Mouse (Mus musculus): ENCODE results near the gene Pin4. TPM values are rescaled to one million over a fixed set of nuclear protein-coding genes. Genes with fewer than 3 reads are reported as not detected.
"Not testable (repeated sequence)": the region's sequence is repeated elsewhere in the genome, so short reads cannot be mapped to it uniquely, and the experiment has no call there.

Gene Pin4
- polyA plus RNA-seq, 1 experiment from 2014 or later, result 70.8 TPM

DNA sequence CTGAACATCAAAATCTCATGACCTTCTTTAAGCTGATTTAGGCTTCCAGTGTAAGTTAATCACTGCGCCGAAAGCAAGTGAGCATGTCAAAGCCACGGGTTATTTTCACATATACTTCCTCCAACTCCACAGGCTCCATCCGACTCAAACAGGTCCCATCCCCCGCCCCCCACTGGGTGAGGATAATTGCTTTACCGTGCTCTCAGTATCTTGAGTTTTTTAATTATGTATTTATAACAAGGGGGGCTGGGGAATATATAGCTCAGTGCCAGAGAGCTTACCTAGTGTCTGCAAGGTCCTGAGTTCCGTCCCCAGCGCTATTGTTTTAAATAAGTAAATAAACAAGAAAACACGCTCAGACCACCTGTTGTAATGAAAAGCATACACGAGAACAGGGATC, 38.2 kb upstream of the Pin4 start:
- no peak for ATAC-seq (replicated peaks; ENCODE audit: insufficient number of reproducible peaks, low FRiP score, low TSS enrichment, low read depth)
- Histone ChIP-seq H3K4me2 (ENCODE audit: low read depth, low read length) (no peak overlapping the region), H3K36me3 (replicated peaks; ENCODE audit: control insufficient read depth, insufficient read depth, low read depth, low read length) (no peaks in the 10 kb centered on the region), H3K4me3 (ENCODE audit: low read depth, low read length) (no peak overlapping the region), H3K27ac (replicated peaks; ENCODE audit: low read depth, low read length) (no peak overlapping the region), H3K4me1 (ENCODE audit: control insufficient read depth, insufficient read depth, low read length) (no peaks in the 10 kb centered on the region), H3K27me3 (ENCODE audit: control insufficient read depth, insufficient read depth, low read length) (no peaks in the 10 kb centered on the region), H3K9me3 (replicated peaks; ENCODE audit: control insufficient read depth, low read length) (no peaks in the 10 kb centered on the region), H3K9ac (replicated peaks; ENCODE audit: low read length) (no peak overlapping the region)
- WGBS, result 61% methylated on average over 10 of the region's 10 CpGs
- no peak for DNase-seq (ENCODE audit: low spot score)

DNA sequence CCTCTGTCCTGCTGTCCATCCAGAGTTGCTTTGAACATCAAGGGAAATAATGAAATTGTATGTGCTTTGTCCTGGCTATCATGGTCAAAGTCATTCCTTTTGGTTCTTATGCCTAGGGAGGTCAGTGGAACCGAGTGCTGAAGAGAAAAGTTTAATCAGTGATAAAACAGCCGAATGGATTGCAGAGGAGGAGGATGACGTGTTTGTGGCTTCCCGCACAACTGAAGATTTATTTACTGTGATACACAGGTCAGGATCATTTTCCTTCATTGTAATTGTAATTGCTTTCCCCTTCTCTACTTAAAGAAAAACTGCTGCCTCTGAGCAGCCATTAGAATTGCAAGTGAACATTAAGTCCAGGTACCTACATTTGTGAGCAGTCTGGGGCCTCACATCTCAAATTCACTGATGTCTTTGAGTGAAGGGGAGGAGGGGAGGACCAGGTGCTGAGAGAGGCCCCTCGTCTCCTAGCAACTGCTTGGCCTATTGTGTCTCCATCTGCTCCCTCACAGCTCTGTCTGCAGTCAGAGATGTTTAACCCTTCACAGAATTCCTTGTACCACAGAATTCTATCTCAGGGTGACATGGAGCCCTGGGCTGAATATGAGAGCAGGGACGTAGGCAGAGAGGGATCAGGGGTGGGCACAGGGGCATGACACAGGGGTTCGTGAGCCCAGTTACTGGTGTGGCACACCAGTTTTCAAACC, 37.5 kb upstream of the Pin4 start:
- no peak overlapping the region for H3K9ac ChIP-seq (replicated peaks; ENCODE audit: low read length)

GRCm38 (mm10) chrX:102082340-102082739, 36.9 kb upstream of the Pin4 start:
- H3K4me1 ChIP-seq (ENCODE audit: control insufficient read depth, insufficient read depth, low read length), result no peaks in the 10 kb centered on the region
- H3K9ac ChIP-seq (replicated peaks; ENCODE audit: low read length), result no peak overlapping the region
- WGBS, result 45% methylated on average over 5 of the region's 5 CpGs
- H3K9me3 ChIP-seq (replicated peaks; ENCODE audit: control insufficient read depth, low read length), result no peaks in the 10 kb centered on the region
- peak overlapping the region; percentile 56; the same call in 1 of the 2 replicates for H3K27ac ChIP-seq (replicated peaks; ENCODE audit: low read depth, low read length)
- ATAC-seq (replicated peaks; ENCODE audit: insufficient number of reproducible peaks, low FRiP score, low TSS enrichment, low read depth) (no peak), DNase-seq (ENCODE audit: low spot score) (no peak)
- no peaks in the 10 kb centered on the region for H3K27me3 ChIP-seq (ENCODE audit: control insufficient read depth, insufficient read depth, low read length)
- no peaks in the 10 kb centered on the region for H3K36me3 ChIP-seq (replicated peaks; ENCODE audit: control insufficient read depth, insufficient read depth, low read depth, low read length)
- no peak overlapping the region for H3K4me2 ChIP-seq (ENCODE audit: low read depth, low read length)
- H3K4me3 ChIP-seq (ENCODE audit: low read depth, low read length), result no peak overlapping the region

More for the DNA sequence above, 37.5 kb upstream of the Pin4 start:
- Histone ChIP-seq H3K4me2 (ENCODE audit: low read depth, low read length) (no peak overlapping the region), H3K36me3 (replicated peaks; ENCODE audit: control insufficient read depth, insufficient read depth, low read depth, low read length) (no peaks in the 10 kb centered on the region), H3K4me1 (ENCODE audit: control insufficient read depth, insufficient read depth, low read length) (no peaks in the 10 kb centered on the region), H3K27ac (replicated peaks; ENCODE audit: low read depth, low read length) (peak overlapping the region; percentile 56), H3K4me3 (ENCODE audit: low read depth, low read length) (no peak overlapping the region), H3K27me3 (ENCODE audit: control insufficient read depth, insufficient read depth, low read length) (no peaks in the 10 kb centered on the region), H3K9me3 (replicated peaks; ENCODE audit: control insufficient read depth, low read length) (no peaks in the 10 kb centered on the region)
- DNase-seq (ENCODE audit: low spot score) (peak; percentile 73), ATAC-seq (replicated peaks; ENCODE audit: insufficient number of reproducible peaks, low FRiP score, low TSS enrichment, low read depth) (peak; percentile 92)
- 47% methylated on average over 7 of the region's 7 CpGs for WGBS

- 90% methylated on average over 8 of the region's 8 CpGs for WGBS
- no peak overlapping the region for H3K27ac ChIP-seq (replicated peaks; ENCODE audit: low read depth, low read length)
- no peaks in the 10 kb centered on the region for H3K36me3 ChIP-seq (replicated peaks; ENCODE audit: control insufficient read depth, insufficient read depth, low read depth, low read length)
- no peak overlapping the region for H3K9ac ChIP-seq (replicated peaks; ENCODE audit: low read length)
- no peak for ATAC-seq (replicated peaks; ENCODE audit: insufficient number of reproducible peaks, low FRiP score, low TSS enrichment, low read depth)
- no peaks in the 10 kb centered on the region for H3K27me3 ChIP-seq (ENCODE audit: control insufficient read depth, insufficient read depth, low read length)
- no peak overlapping the region for H3K4me3 ChIP-seq (ENCODE audit: low read depth, low read length)
- no peak overlapping the region for H3K4me2 ChIP-seq (ENCODE audit: low read depth, low read length)
- no peaks in the 10 kb centered on the region for H3K4me1 ChIP-seq (ENCODE audit: control insufficient read depth, insufficient read depth, low read length)
- no peaks in the 10 kb centered on the region for H3K9me3 ChIP-seq (replicated peaks; ENCODE audit: control insufficient read depth, low read length)
- no peak for DNase-seq (ENCODE audit: low spot score)
These were observed 33.3 kb upstream of the Pin4 start for GRCm38 (mm10) chrX:102085798-102086443.

DNA sequence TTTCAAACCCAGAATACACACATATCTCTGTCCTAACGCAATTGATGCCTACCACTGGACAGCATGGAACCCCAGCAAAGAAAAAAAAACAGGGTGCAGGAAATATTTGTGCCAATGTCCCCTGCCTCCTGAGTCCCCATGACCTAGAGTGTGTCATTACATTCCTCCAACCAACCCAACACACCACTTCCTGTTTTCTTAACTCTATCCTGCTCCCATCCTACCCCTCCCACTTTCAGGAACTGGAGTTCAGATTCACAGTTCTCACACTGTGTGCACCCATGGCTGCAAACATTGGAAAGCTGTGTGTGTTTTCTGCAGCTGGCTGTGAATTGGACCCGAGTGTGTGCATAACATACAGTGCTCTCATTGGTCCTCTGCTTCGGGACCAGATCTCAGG, 28.6 kb upstream of the Pin4 start:
- no peak overlapping the region for H3K4me3 ChIP-seq (ENCODE audit: low read depth, low read length)
- no peak overlapping the region for H3K9ac ChIP-seq (replicated peaks; ENCODE audit: low read length)
- H3K4me1 ChIP-seq (ENCODE audit: control insufficient read depth, insufficient read depth, low read length), result no peaks in the 10 kb centered on the region
- no peaks in the 10 kb centered on the region for H3K27me3 ChIP-seq (ENCODE audit: control insufficient read depth, insufficient read depth, low read length)
- H3K9me3 ChIP-seq (replicated peaks; ENCODE audit: control insufficient read depth, low read length), result no peaks in the 10 kb centered on the region
- ATAC-seq (replicated peaks; ENCODE audit: insufficient number of reproducible peaks, low FRiP score, low TSS enrichment, low read depth) (no peak), DNase-seq (ENCODE audit: low spot score) (no peak)
- no peak overlapping the region for H3K27ac ChIP-seq (replicated peaks; ENCODE audit: low read depth, low read length)
- 71% methylated on average over 3 of the region's 3 CpGs for WGBS
- no peak overlapping the region for H3K4me2 ChIP-seq (ENCODE audit: low read depth, low read length)
- H3K36me3 ChIP-seq (replicated peaks; ENCODE audit: control insufficient read depth, insufficient read depth, low read depth, low read length), result no peaks in the 10 kb centered on the region

DNA sequence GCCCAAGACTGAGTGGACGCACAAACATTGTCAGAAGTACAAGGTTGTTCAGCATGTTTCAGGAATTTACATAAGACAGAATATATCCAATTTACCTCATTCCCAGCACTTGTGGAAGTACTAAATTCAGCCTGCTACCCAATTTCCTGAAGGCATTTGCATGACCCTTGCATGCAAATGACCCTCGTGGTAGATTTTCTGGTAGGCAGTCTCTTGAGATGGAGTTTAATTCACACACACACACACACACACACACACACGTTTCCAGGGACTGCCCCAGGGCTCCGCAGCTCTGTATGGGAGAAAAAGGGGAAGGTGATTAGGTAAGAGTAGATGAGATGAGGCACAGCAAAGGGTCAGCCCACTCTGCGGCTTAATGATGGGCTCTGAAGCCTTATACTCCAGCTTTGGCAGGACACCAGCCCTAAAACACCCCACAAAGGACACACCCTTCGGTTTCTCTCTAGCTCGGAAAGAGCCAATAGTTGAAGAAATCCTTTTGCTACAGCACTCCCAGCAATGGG, 24.8 kb upstream of the Pin4 start:
- no peak overlapping the region for H3K27ac ChIP-seq (replicated peaks; ENCODE audit: low read depth, low read length)
- DNase-seq (ENCODE audit: low spot score) (no peak), ATAC-seq (replicated peaks; ENCODE audit: insufficient number of reproducible peaks, low FRiP score, low TSS enrichment, low read depth) (no peak)
- H3K9me3 ChIP-seq (replicated peaks; ENCODE audit: control insufficient read depth, low read length), result no peaks in the 10 kb centered on the region
- no peaks in the 10 kb centered on the region for H3K27me3 ChIP-seq (ENCODE audit: control insufficient read depth, insufficient read depth, low read length)
- 75% methylated on average over 7 of the region's 7 CpGs for WGBS
- no peak overlapping the region for H3K4me3 ChIP-seq (ENCODE audit: low read depth, low read length)
- H3K36me3 ChIP-seq (replicated peaks; ENCODE audit: control insufficient read depth, insufficient read depth, low read depth, low read length), result no peaks in the 10 kb centered on the region
- no peak overlapping the region for H3K4me2 ChIP-seq (ENCODE audit: low read depth, low read length)
- H3K9ac ChIP-seq (replicated peaks; ENCODE audit: low read length), result no peak overlapping the region
- no peaks in the 10 kb centered on the region for H3K4me1 ChIP-seq (ENCODE audit: control insufficient read depth, insufficient read depth, low read length)

GRCm38 (mm10) chrX:102101886-102102285, 17.4 kb upstream of the Pin4 start:
- H3K27me3 ChIP-seq (ENCODE audit: control insufficient read depth, insufficient read depth, low read length), result no peaks in the 10 kb centered on the region

GRCm38 (mm10) chrX:102103830-102104229, 15.4 kb upstream of the Pin4 start:
- not testable (repeated sequence) for ATAC-seq (replicated peaks; ENCODE audit: insufficient number of reproducible peaks, low FRiP score, low TSS enrichment, low read depth); DNase-seq (ENCODE audit: low spot score); H3K4me1 ChIP-seq (ENCODE audit: control insufficient read depth, insufficient read depth, low read length); H3K4me3 ChIP-seq (ENCODE audit: low read depth, low read length); H3K9me3 ChIP-seq (replicated peaks; ENCODE audit: control insufficient read depth, low read length); H3K27me3 ChIP-seq (ENCODE audit: control insufficient read depth, insufficient read depth, low read length); H3K9ac ChIP-seq (replicated peaks; ENCODE audit: low read length); H3K36me3 ChIP-seq (replicated peaks; ENCODE audit: control insufficient read depth, insufficient read depth, low read depth, low read length); H3K4me2 ChIP-seq (ENCODE audit: low read depth, low read length); H3K27ac ChIP-seq (replicated peaks; ENCODE audit: low read depth, low read length)
- WGBS, result 66% methylated on average over 2 of the region's 2 CpGs

More at GRCm38 (mm10) chrX:102101886-102102285, 17.4 kb upstream of the Pin4 start:
- WGBS, result 60% methylated on average over 7 of the region's 7 CpGs
- Histone ChIP-seq H3K27ac (replicated peaks; ENCODE audit: low read depth, low read length) (no peak overlapping the region), H3K36me3 (replicated peaks; ENCODE audit: control insufficient read depth, insufficient read depth, low read depth, low read length) (no peaks in the 10 kb centered on the region), H3K9ac (replicated peaks; ENCODE audit: low read length) (no peak overlapping the region), H3K4me3 (ENCODE audit: low read depth, low read length) (no peak overlapping the region), H3K4me2 (ENCODE audit: low read depth, low read length) (no peak overlapping the region), H3K9me3 (replicated peaks; ENCODE audit: control insufficient read depth, low read length) (no peaks in the 10 kb centered on the region), H3K4me1 (ENCODE audit: control insufficient read depth, insufficient read depth, low read length) (no peaks in the 10 kb centered on the region)
- ATAC-seq (replicated peaks; ENCODE audit: insufficient number of reproducible peaks, low FRiP score, low TSS enrichment, low read depth) (no peak), DNase-seq (ENCODE audit: low spot score) (no peak)
